Mouse (Mus musculus): ENCODE results near the gene Gatad2a. TPM values are rescaled to one million over a fixed set of nuclear protein-coding genes. Genes with fewer than 3 reads are reported as not detected.
A peak's percentile ranks its signal among the peaks of the same experiment; 100 is the strongest.

Gatad2a gene
- total and polyA plus RNA-seq, 2 experiments from 2014 or later = 19.3 to 30.1 TPM

- Histone ChIP-seq H3K36me3 (ENCODE audit: insufficient read depth, low read length) (0 out of 2 replicates have a peak, but pooled peaks cover 1% of the 10 kb centered on the region), H3K4me1 (ENCODE audit: insufficient read depth, low read length) (0 out of 2 replicates have a peak, but pooled peaks cover 2% of the 10 kb centered on the region), H3K27ac (ENCODE audit: low read depth, low read length) (no peak overlapping the region), H3K9ac (replicated peaks; ENCODE audit: low read length, poor library complexity, severe bottlenecking) (no peak overlapping the region), H3K4me3 (ENCODE audit: low read depth, low read length) (no peak overlapping the region), H3K27me3 (ENCODE audit: insufficient read depth, low read length) (peaks cover 27% of the 10 kb centered on the region), H3K9me3 (ENCODE audit: low read length) (no peaks in the 10 kb centered on the region), H3K4me2 (ENCODE audit: low read depth, low read length, poor library complexity, severe bottlenecking) (no peak overlapping the region)
- TF ChIP-seq CTCF (IDR thresholded peaks at IDR 0.05) = no peak
- ATAC-seq (ENCODE audit: low FRiP score) (no peak), DNase-seq (ENCODE audit: low spot score) (no peak)
- WGBS = 77% methylated on average over 10 of the region's 10 CpGs
Measured at GRCm38 (mm10) chr8:69876967-69877366, 119.2 kb downstream of the Gatad2a start.

- Histone ChIP-seq H3K36me3 (ENCODE audit: insufficient read depth, low read length) (0 out of 2 replicates have a peak, but pooled peaks cover 7% of the 10 kb centered on the region), H3K4me2 (ENCODE audit: low read depth, low read length, poor library complexity, severe bottlenecking) (no peak overlapping the region), H3K4me1 (ENCODE audit: insufficient read depth, low read length) (no peaks in the 10 kb centered on the region), H3K4me3 (ENCODE audit: low read depth, low read length) (no peak overlapping the region), H3K27ac (ENCODE audit: low read depth, low read length) (no peak overlapping the region), H3K9me3 (ENCODE audit: low read length) (no peaks in the 10 kb centered on the region), H3K27me3 (ENCODE audit: insufficient read depth, low read length) (peaks cover 18% of the 10 kb centered on the region), H3K9ac (replicated peaks; ENCODE audit: low read length, poor library complexity, severe bottlenecking) (no peak overlapping the region)
- 52% methylated on average over 10 of the region's 10 CpGs for WGBS
- DNase-seq (ENCODE audit: low spot score) (no peak), ATAC-seq (ENCODE audit: low FRiP score) (no peak)
- TF ChIP-seq CTCF (IDR thresholded peaks at IDR 0.05) = no peak
Measured at GRCm38 (mm10) chr8:69876097-69876496, 120.1 kb downstream of the Gatad2a start.

DNA sequence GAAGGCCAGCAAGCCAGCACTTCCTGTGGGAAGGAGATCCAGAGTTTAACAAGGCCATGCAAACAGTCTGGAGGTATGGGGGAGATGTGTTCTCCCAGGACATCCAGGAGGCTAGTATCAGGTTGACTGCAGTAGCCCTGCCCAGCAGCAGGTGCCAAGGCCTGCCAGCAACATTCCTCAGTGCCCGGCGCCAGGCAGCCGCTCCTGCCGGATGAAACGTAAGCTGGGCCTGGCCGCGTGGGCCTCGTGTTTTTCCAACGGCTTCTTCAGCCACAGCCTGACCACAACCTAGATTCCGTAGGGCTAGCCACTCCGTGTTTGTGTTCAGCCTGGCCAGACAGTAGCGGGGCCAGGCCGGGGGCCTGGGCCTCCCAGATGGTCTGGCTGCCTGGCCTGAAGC lies 121.5 kb downstream of the Gatad2a start:
- no peak for TF ChIP-seq CTCF (IDR thresholded peaks at IDR 0.05)
- WGBS = 87% methylated on average over 13 of the region's 13 CpGs

DNA sequence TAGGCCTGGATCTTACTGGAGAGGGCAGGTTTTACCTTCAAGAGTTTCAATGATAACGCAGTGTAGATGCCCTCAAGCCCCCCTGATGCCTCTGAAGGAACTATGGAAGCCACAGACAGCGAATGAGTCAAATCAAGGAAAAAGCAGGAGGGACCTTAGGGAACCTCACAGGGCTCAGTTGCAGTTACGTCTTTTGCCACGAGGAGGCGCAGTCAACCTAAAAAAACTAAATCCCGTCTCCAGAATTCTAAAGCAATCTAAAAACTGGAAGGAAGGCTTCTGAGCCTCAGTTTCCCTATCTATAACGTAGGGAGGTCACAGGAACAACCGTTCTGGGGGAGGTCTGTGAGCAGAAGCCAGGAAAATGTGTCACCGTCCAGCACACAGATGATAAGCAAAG lies 122.0 kb downstream of the Gatad2a start:
- ATAC-seq (ENCODE audit: low FRiP score) (no peak), DNase-seq (ENCODE audit: low spot score) (peak; percentile 56)
- H3K4me3 ChIP-seq (ENCODE audit: low read depth, low read length) = no peak overlapping the region
- H3K4me2 ChIP-seq (ENCODE audit: low read depth, low read length, poor library complexity, severe bottlenecking) = no peak overlapping the region
- H3K36me3 ChIP-seq (ENCODE audit: insufficient read depth, low read length) = 0 out of 2 replicates have a peak, but pooled peaks cover 13% of the 10 kb centered on the region
- H3K9me3 ChIP-seq (ENCODE audit: low read length) = no peaks in the 10 kb centered on the region
- H3K27me3 ChIP-seq (ENCODE audit: insufficient read depth, low read length) = no peaks in the 10 kb centered on the region
- no peaks in the 10 kb centered on the region for H3K4me1 ChIP-seq (ENCODE audit: insufficient read depth, low read length)
- TF ChIP-seq CTCF (IDR thresholded peaks at IDR 0.05) = peak; percentile 82
- H3K27ac ChIP-seq (ENCODE audit: low read depth, low read length) = no peak overlapping the region
- WGBS = 9% methylated on average over 9 of the region's 9 CpGs
- H3K9ac ChIP-seq (replicated peaks; ENCODE audit: low read length, poor library complexity, severe bottlenecking) = no peak overlapping the region

More for the DNA sequence above, 121.5 kb downstream of the Gatad2a start:
- Histone ChIP-seq H3K9ac (replicated peaks; ENCODE audit: low read length, poor library complexity, severe bottlenecking) (no peak overlapping the region), H3K4me1 (ENCODE audit: insufficient read depth, low read length) (no peaks in the 10 kb centered on the region), H3K9me3 (ENCODE audit: low read length) (no peaks in the 10 kb centered on the region), H3K27ac (ENCODE audit: low read depth, low read length) (no peak overlapping the region), H3K4me3 (ENCODE audit: low read depth, low read length) (no peak overlapping the region), H3K27me3 (ENCODE audit: insufficient read depth, low read length) (peaks cover 4% of the 10 kb centered on the region; the same call in 1 of the 2 replicates), H3K36me3 (ENCODE audit: insufficient read depth, low read length) (0 out of 2 replicates have a peak, but pooled peaks cover 13% of the 10 kb centered on the region), H3K4me2 (ENCODE audit: low read depth, low read length, poor library complexity, severe bottlenecking) (no peak overlapping the region)
- ATAC-seq (ENCODE audit: low FRiP score) (no peak), DNase-seq (ENCODE audit: low spot score) (no peak)

DNA sequence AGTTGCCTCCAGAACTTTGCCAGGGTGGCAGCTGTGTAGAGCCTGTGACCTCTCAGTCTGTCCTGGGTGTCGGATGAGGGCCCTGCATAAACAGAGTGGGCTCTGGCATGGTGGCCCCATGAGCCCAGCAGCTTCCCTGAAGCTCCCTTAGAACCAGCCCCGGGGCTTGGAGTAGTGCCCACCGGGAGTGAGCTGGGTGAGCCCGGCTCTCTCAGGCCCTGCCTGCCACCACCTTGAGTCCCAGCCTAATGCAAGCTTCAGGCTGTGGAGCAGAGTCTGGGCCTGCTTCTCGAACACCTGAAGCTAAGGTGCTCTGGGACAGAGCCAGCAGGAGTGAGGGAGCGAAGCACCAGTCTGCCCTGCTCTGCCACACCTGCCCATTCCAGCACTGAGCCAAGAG lies 125.3 kb downstream of the Gatad2a start:
- WGBS = 96% methylated on average over 6 of the region's 6 CpGs
- no peak for DNase-seq (ENCODE audit: low spot score)
- ATAC-seq (ENCODE audit: low FRiP score) = no peak
- Histone ChIP-seq H3K27me3 (ENCODE audit: insufficient read depth, low read length) (no peaks in the 10 kb centered on the region), H3K4me3 (ENCODE audit: low read depth, low read length) (no peak overlapping the region), H3K9ac (replicated peaks; ENCODE audit: low read length, poor library complexity, severe bottlenecking) (no peak overlapping the region), H3K4me2 (ENCODE audit: low read depth, low read length, poor library complexity, severe bottlenecking) (no peak overlapping the region), H3K36me3 (ENCODE audit: insufficient read depth, low read length) (0 out of 2 replicates have a peak, but pooled peaks cover 13% of the 10 kb centered on the region), H3K4me1 (ENCODE audit: insufficient read depth, low read length) (no peaks in the 10 kb centered on the region), H3K27ac (ENCODE audit: low read depth, low read length) (no peak overlapping the region), H3K9me3 (ENCODE audit: low read length) (no peaks in the 10 kb centered on the region)
- TF ChIP-seq CTCF (IDR thresholded peaks at IDR 0.05) = no peak

- DNase-seq (ENCODE audit: low spot score) (no peak), ATAC-seq (ENCODE audit: low FRiP score) (no peak)
- H3K9me3 ChIP-seq (ENCODE audit: low read length) = no peaks in the 10 kb centered on the region
- H3K27me3 ChIP-seq (ENCODE audit: insufficient read depth, low read length) = no peaks in the 10 kb centered on the region
- H3K4me1 ChIP-seq (ENCODE audit: insufficient read depth, low read length) = no peaks in the 10 kb centered on the region
- H3K36me3 ChIP-seq (ENCODE audit: insufficient read depth, low read length) = 0 out of 2 replicates have a peak, but pooled peaks cover 13% of the 10 kb centered on the region
- no peak for TF ChIP-seq CTCF (IDR thresholded peaks at IDR 0.05)
- no peak overlapping the region for H3K4me3 ChIP-seq (ENCODE audit: low read depth, low read length)
- H3K4me2 ChIP-seq (ENCODE audit: low read depth, low read length, poor library complexity, severe bottlenecking) = no peak overlapping the region
- H3K9ac ChIP-seq (replicated peaks; ENCODE audit: low read length, poor library complexity, severe bottlenecking) = no peak overlapping the region
- 86% methylated on average over 11 of the region's 11 CpGs for WGBS
- H3K27ac ChIP-seq (ENCODE audit: low read depth, low read length) = no peak overlapping the region
Measured at GRCm38 (mm10) chr8:69870003-69870765, 126.0 kb downstream of the Gatad2a start.

Measured in midbrain, postnatal 0 days (tissue).